Mouse (Mus musculus) activated CD4-positive, CD25-positive, alpha-beta regulatory T cell, adult 4 months (primary cell): ENCODE data around the gene Cda. TPM values are rescaled to one million over a fixed set of nuclear protein-coding genes. Genes with fewer than 3 reads are reported as not detected.

Source experiments
- ATAC-seq: one replicate; pipeline ENCODE4 v1.8.0; 2017
- polyA plus RNA-seq, 2 experiments: library from polyadenylated mRNA; unstranded; fragments of 100-300 nt; shearing (Covaris generic); gene quantifications; one replicate each; pipeline ENCODE4 v1.2.1; 2017

Cda gene
- polyA plus RNA-seq = not detected

- no peak for ATAC-seq
Observed at GRCm38 (mm10) chr4:138367641-138368497, at the start of gene Cda. TSS of gene Cda (minus strand) at chr4:138367992.

- no peak for ATAC-seq
Observed at GRCm38 (mm10) chr4:138416414-138416813, 48.6 kb upstream of the Cda start.

DNA sequence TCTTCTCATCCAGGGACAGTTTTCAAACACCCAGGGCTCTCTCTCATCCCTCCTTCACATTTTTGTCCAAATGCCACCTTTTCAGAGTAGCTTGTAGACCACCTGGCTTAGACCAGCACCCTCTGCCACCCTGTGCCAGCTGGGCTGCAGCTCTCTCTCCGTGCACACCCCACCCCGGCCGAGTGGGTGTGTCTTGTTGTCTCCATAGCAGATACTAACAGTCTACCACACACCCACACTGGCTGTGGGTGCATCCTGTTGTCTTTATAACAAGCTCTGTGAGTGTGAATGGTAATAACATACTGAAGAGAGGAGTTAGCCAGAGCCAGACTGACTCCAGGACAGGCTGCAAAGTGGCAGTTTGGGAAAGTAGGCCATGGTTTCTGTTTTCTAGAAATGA, 48.2 kb upstream of the Cda start:
- ATAC-seq = no peak

DNA sequence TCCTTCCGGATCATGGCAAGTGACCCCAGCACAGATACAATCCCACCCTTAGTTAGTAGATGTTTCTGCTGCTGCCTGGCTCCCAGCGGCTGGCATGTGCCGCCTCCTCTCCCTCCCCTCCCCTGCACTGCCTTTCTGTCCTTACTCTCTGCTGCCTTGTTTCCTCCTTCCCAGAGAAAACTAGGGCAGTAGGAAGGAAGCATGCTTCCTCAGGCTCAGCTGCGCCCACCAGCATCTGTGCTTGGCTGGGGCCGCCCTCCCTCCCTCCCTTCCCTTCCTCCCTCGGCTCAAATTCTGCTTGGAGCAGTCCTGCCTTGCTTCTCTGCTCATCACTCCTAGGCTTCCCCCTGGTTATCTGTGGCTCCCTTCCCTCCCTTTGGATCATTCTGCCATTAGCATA, 46.9 kb upstream of the Cda start:
- no peak for ATAC-seq

GRCm38 (mm10) chr4:138411504-138412121, 43.8 kb upstream of the Cda start:
- no peak for ATAC-seq

DNA sequence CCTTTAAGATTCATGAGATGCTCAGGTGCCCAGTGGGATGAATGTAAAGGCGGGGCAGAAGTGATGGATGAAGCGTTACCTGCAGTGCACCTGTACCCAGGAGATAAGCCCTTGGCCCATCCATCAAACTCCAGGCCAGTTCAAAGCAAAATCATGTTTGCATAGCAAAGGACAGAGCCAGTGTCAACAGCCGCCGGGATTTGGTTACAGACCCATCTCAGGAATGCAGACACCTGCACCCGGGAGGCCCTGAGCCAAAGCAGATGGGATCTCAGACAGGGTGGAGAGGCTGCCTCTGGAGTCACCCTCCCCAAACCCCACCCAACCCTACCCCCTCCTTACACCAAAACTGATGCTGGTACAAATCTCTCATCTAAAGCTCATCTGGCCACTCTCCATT, 43.2 kb upstream of the Cda start:
- no peak for ATAC-seq

DNA sequence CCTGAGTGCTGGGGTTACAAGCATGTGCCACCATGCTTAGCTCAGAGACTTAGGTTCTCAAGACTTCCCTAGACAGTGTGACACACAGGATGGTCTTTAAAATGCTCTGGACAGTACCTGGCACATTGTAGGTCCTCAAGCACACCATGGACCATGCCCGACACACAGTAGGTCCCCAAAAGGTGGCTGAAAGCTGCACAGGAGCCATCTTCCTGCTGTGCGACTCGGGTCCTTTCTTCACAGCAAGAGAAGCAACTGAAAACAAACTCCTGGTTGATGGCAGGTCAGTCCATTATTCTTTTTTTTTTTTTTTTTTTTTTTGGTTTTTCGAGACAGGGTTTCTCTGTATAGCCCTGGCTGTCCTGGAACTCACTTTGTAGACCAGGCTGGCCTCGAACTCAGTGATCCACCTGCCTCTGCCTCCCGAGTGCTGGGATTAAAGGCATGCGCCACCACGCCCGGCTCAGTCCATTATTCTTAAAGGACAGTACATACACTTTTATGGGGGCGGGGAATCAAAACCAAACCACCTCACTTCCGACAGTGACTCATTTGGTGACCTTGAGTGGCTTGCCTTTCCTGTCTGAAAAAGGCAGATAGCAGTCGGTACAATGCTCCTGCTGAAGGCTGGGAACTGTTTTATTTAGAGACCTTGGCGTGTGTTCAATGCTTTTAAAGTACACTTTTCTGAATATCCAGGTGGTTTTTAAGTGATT, 39.8 kb upstream of the Cda start:
- peak; percentile 61 for ATAC-seq

GRCm38 (mm10) chr4:138404806-138405205, 37.0 kb upstream of the Cda start:
- ATAC-seq = no peak

GRCm38 (mm10) chr4:138396711-138397110, 28.9 kb upstream of the Cda start:
- no peak for ATAC-seq

DNA sequence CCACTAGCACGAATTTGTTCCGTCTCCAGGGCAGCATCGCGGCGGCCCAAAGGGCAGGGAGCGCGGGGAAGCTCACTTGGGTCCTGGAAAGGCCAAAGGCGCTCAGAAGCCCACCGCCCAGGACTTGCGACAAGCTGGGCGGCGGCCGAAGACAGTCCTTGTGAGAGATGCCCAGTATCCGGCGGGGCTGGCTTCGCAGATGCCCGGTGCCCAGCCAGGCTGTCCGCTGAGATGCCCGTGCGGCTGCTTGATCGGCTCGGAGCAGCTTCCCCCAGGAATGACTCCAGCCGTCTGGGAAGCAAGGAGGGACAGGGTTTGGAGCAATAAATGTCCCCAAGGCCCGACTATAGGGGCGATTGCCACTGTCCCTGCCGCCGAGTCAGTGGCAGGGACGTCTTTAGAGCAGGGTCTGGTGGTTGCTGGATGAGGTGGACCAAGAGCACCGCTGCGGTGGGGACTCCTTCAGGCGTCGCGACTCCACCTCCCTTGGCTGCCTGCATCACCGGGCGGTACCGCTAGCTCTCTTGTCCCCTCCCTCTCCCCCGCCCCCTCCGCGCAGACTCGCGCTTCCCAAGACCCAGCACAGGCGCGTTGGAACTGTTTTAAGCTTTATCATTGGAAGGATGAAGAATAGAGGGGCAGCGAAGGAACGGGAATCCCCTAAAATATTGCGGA, 28.3 kb upstream of the Cda start, which contains the start of gene Fam43b:
TSS of gene Fam43b (minus strand) at position 558 of the 675 bp plus-strand sequence.
- ATAC-seq = no peak

DNA sequence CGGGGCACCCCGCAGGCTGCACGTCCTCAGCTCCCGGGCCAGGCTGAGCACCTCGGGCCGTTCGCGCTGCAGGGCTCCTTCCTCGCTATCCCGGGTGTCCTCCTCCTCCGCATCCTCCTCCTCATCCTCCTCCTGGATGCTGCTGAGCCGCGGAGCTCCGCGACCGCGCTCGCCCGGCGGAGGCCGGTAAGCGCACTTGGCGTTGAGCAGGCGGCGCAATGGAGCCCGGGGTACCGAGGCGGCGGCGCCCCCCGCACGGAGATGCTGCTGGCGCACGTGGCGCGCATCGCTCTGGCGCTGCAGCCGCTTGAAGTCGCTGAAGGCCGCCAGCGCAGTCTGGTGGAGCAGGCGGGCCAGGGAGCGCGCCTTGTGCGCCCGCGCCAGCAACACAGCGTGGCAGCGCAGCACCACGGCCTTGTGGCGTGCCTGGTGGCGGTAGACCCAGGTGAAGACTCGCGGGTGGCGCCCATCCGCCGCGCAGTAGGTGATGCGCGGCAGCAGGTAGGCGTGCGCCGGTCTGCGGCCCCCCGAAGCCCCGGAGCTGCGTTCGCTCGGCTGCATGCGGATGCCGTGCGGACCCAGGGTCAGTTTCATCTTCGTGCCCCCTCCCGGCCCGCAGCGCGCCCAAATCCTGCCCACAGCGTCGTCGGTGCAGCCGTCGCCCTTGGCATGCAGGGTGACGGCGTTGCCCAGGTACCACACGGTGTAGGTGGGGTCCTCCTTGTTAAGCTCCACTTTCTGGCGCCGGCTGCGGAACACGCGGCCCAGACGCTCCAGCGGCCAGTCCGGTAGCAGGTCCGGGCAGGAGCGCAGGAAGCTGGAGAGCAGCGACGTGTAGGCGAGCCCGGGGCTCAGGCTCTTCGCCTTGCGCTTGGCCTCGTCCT, 27.5 kb upstream of the Cda start:
- ATAC-seq = no peak

GRCm38 (mm10) chr4:138393703-138394102, 25.9 kb upstream of the Cda start:
- ATAC-seq = no peak

GRCm38 (mm10) chr4:138383789-138384188, 16.0 kb upstream of the Cda start:
- ATAC-seq = no peak

GRCm38 (mm10) chr4:138382462-138382861, 14.7 kb upstream of the Cda start:
- no peak for ATAC-seq

- no peak for ATAC-seq
Observed at GRCm38 (mm10) chr4:138380132-138380689, 12.4 kb upstream of the Cda start.

DNA sequence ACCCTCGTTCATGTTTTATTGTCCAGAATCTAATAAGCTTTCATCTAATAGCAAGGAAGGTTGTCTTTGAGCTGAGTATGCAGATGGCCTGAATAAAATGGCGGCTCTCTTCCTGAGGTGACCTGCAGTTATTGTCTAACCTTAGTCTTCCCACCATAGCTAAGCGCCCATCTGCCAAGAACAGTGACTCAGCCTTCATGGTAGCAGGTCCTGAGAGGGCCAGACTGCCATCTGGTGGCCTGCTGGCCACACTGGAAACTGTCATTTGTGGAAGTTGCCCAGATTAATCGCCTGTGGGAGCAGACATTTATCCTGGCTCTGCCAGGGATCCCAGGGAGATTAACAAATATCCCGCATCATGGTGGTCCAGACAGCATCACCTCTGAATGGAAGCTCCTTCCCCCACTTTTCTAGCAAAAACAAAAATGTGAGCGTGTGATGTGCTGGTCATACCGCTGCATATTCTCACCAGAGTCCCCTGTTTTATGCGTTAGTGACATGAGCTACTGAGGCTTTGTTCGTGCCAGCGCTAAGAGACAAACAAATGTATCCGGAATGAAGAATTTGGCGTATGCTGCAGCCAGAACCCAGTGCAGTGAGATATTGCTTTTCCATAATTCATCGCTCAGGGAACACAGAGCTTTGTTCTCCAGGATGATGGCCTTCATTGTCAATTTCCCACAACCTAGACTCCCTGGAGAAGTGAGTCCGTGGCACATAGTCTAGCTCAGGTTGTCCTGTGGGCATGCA, 11.5 kb upstream of the Cda start:
- no peak for ATAC-seq

DNA sequence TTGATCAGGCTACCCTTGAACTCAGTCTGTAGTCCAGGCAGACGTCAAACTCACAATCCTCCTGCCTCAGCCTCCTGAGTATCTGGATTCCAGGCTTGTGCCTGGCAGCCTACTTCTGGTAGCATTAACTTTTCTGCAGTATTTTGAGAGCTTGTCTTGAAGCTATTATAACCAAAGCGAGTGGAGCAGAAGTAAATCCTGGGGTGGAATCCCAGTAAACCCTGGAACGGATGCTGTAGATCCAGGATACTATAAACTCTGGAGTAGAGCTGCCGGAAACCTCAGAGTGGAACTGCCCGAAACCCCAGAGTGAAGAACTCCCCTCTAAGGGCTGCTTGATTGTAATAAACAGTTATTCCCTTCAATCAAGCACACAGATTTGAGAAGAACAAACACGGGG, 9.7 kb upstream of the Cda start:
- no peak for ATAC-seq

- ATAC-seq = no peak
Observed at GRCm38 (mm10) chr4:138375117-138375516, 7.3 kb upstream of the Cda start.

DNA sequence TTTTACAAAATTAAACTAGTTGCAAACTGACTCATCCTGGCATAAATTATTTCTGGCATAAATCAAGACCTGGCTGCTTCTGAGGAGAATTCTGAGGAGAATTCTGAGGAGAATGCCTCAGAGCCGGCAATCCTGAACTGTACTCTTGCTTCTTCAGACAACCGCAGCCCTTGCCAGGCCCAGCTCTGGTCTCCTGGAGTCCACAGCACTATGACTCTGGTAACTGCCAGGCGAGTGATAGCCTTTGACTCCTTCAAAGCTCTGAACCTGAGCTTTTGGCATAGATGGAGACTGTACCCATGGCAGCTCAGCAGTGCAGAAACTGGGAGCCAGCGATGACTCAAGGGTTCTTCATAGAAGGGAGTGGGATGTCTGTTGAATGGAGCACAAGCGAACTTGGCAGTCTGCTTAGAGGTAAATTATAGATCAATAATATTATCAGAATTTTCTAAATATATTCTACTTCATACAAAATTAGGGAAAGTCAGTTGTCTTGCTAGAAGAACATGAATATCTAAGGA, 3.3 kb upstream of the Cda start:
- ATAC-seq = no peak

DNA sequence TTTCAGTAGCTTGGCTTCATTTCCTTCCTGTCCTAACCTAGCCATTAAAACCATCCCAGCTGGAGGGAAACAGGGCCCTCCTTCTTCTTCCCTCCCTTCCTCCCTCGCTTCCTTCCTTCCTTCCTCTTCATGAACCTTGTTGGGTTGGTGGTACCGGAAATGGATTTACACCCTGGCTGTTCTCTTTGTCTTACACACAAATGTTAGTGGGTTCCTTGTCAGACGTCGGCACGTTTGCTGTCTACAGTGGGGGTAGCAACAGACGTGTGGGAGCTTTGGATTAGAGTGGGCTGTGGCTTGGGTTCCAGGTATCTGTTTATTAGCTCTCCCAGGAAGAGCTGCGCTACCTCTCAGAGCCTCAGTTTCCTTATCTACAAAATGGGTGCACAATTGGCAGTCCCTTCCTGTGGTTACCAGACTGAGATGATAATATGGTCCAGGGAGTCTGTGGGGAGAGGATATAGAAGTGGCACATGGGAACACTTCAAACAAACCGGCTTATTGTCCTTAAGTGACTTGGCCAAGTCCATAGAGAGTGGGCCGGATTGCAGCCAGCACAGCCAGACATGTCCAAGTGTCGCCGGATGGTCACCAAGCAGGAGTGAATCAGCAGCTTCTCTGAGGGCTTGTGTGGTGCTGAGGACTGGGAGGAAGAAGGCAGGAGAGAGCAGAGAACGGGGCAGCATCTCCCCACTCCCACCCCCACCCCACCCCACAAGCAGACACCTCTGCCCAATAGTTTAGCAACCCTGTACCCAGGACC, 887 bp upstream of the Cda start:
- ATAC-seq = no peak
